In the genomic region with DNA sequence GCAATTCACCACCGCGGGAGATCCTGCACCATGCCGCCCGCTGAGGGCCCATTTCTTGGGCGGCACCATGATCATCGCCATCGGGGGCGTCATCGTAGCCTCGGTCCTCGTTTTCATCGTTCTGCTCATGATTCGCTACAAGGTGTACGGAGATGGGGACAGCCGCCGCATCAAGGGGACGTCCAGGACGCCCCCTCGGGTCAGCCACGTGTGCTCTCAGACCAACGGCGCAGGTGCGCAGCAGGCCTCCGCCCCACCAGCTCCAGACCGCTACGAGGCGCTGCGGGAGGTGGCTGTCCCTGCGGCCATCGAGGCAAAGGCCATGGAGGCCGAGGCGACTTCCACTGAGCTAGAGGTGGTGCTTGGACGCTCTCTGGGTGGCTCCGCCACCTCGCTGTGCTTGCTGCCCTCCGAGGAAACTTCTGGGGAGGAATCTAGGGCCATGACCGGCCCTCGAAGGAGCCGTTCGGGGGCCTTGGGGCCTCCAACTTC, we compare ENCODE assay signal across 10 mouse cellular contexts. TPM values are rescaled to one million over a fixed set of nuclear protein-coding genes. Genes with fewer than 3 reads are reported as not detected.
DNase-seq lines count a peak whose midpoint lies in the region; ATAC-seq and TF ChIP-seq lines count a peak whose summit lies in the region.
"Had no signal": no experiment of that assay in that cellular context is flagged by ENCODE, and none has a peak within 500 bp of the region (broad histone marks: within the 10 kb centered on the region; RNA-seq: fewer than 3 reads in every experiment).

No protein-coding gene starts in this region.

- H3K9ac ChIP-seq in heart, adult 2 months (ENCODE audit: low read depth, low read length): no peak overlapping the region
- H3K9ac ChIP-seq in ES-E14 (ENCODE audit: insufficient read depth, low read depth, low read length, poor library complexity, severe bottlenecking): peak overlapping the region; percentile 49
- peak overlapping the region; percentile 66 for H3K9ac ChIP-seq in hindbrain, embryonic 13.5 days
- H3K9ac ChIP-seq in midbrain, embryonic 12.5 days (replicated peaks): peak overlapping the region; percentile 54

- intact Hi-C loops in heart, adult 2 months (cut with DNase I): no loop called here
- intact Hi-C loops in heart, postnatal 25 days (cut with DNase I): no loop called here

- TF ChIP-seq POLR2A in heart, adult 2 months (IDR thresholded peaks at IDR 0.05; ENCODE audit: insufficient read depth, low read depth, low read length): no peak

- 27% methylated on average over 40 of the region's 40 CpGs for WGBS in heart, adult 2 months
- 18% methylated on average over 40 of the region's 40 CpGs for WGBS in hindbrain, embryonic 13.5 days
- 13% methylated on average over 40 of the region's 40 CpGs for WGBS in midbrain, embryonic 12.5 days

- peaks cover 15% of the 10 kb centered on the region for H3K27me3 ChIP-seq in heart, adult 2 months (ENCODE audit: control insufficient read depth, insufficient read depth, low read length)
- peaks cover 31% of the 10 kb centered on the region for H3K27me3 ChIP-seq in hindbrain, embryonic 13.5 days
- H3K27me3 ChIP-seq in midbrain, embryonic 12.5 days: peaks cover 42% of the 10 kb centered on the region

- H3K79me2 ChIP-seq in heart, adult 2 months (replicated peaks; ENCODE audit: control insufficient read depth, insufficient read depth, low read length): no peaks in the 10 kb centered on the region

- TF ChIP-seq EP300 in heart, adult 2 months (IDR thresholded peaks at IDR 0.05; ENCODE audit: insufficient read depth, low read depth, low read length): no peak

- ATAC-seq in hindbrain, embryonic 13.5 days (ENCODE audit: low FRiP score): no peak
- peak; percentile 16; the same call in 1 of the 2 replicates for ATAC-seq in midbrain, embryonic 12.5 days (ENCODE audit: low FRiP score, low read depth)

- no peak for DNase-seq in heart, adult 2 months
- no peak for DNase-seq in heart, postnatal 25 days (ENCODE audit: low spot score)
- no peak for DNase-seq in ES-E14 (ENCODE audit: low read depth, low spot score)
- no peak for DNase-seq in c-Kit-positive CD71-positive TER-119-positive erythroid progenitor cells, embryonic 14.5 days (ENCODE audit: low spot score)
- DNase-seq in layer of hippocampus, adult 18-20 months (ENCODE audit: low spot score in 2 of 2): no peak
- DNase-seq in urinary bladder, postnatal 10 days (ENCODE audit: low spot score): no peak
- DNase-seq: gastrocnemius, postnatal 36 days had no signal

- peak overlapping the region; percentile 60 for H3K4me2 ChIP-seq in hindbrain, embryonic 13.5 days
- peak overlapping the region; percentile 62 for H3K4me2 ChIP-seq in midbrain, embryonic 12.5 days (replicated peaks)

- no peaks in the 10 kb centered on the region for H3K4me1 ChIP-seq in heart, adult 2 months (ENCODE audit: control insufficient read depth, insufficient read depth, low read length)
- peaks cover 0 to 12% of the 10 kb centered on the region in 2 experiments; a peak in 3 of 4 replicates for H3K4me1 ChIP-seq in ES-E14 (ENCODE audit: control insufficient read depth in 2 of 2, insufficient read depth in 2 of 2, low read length in 2 of 2, poor library complexity in 1 of 2)
- peaks cover 38% of the 10 kb centered on the region for H3K4me1 ChIP-seq in hindbrain, embryonic 13.5 days (replicated peaks)
- H3K4me1 ChIP-seq in midbrain, embryonic 12.5 days: peaks cover 20% of the 10 kb centered on the region

- H3K4me3 ChIP-seq in heart, adult 2 months: peak overlapping the region; percentile 46
- H3K4me3 ChIP-seq in ES-E14 (ENCODE audit: insufficient read depth in 1 of 2, low read depth in 1 of 2, low read length in 2 of 2, poor library complexity in 1 of 2, severe bottlenecking in 1 of 2): peak overlapping the region; percentile 65 to 73
- H3K4me3 ChIP-seq in hindbrain, embryonic 13.5 days: peak overlapping the region; percentile 37
- peak overlapping the region; percentile 44 for H3K4me3 ChIP-seq in midbrain, embryonic 12.5 days

- H3K27ac ChIP-seq in heart, adult 2 months: no peak overlapping the region
- H3K27ac ChIP-seq in ES-E14 (ENCODE audit: insufficient read depth, low read depth, low read length, poor library complexity, severe bottlenecking): no peak overlapping the region
- H3K27ac ChIP-seq in hindbrain, embryonic 13.5 days: no peak overlapping the region
- no peak overlapping the region for H3K27ac ChIP-seq in midbrain, embryonic 12.5 days (replicated peaks)

- no peak for TF ChIP-seq CTCF in heart, adult 2 months (IDR thresholded peaks at IDR 0.05)

- in situ Hi-C loops in ES-E14 (cut with MboI; ENCODE audit: low sequenced_read_pairs in 2 of 2, unreplicated experiment in 2 of 2): no loop called here

- H3K36me3 ChIP-seq in heart, adult 2 months (ENCODE audit: control insufficient read depth, insufficient read depth, low read length): no peaks in the 10 kb centered on the region
- H3K36me3 ChIP-seq in ES-E14 (ENCODE audit: control insufficient read depth, insufficient read depth, low read length, poor library complexity, severe bottlenecking): peaks cover 2% of the 10 kb centered on the region; the same call in 1 of the 2 replicates
- peaks cover 48% of the 10 kb centered on the region for H3K36me3 ChIP-seq in hindbrain, embryonic 13.5 days
- peaks cover 18% of the 10 kb centered on the region for H3K36me3 ChIP-seq in midbrain, embryonic 12.5 days

- H3K9me3 ChIP-seq in ES-E14 (ENCODE audit: control insufficient read depth, insufficient read depth, low read depth, low read length): no peaks in the 10 kb centered on the region
- H3K9me3 ChIP-seq in hindbrain, embryonic 13.5 days: no peaks in the 10 kb centered on the region
- H3K9me3 ChIP-seq in midbrain, embryonic 12.5 days: no peaks in the 10 kb centered on the region

TF ChIP-seq in ES-E14, 5 proteins besides CTCF, POLR2A, EP300 and RAD21:
- TF ChIP-seq CHD2 (IDR thresholded peaks at IDR 0.05; ENCODE audit: low read depth, low read length) (no peak), ZC3H11A (IDR thresholded peaks at IDR 0.05; ENCODE audit: borderline replicate concordance, low read depth, low read length) (no peak), MAFK (IDR thresholded peaks at IDR 0.05; ENCODE audit: insufficient read depth, low read depth, low read length) (no peak), ZNF384 (IDR thresholded peaks at IDR 0.05; ENCODE audit: low read depth, low read length) (no peak), HCFC1 (IDR thresholded peaks at IDR 0.05; ENCODE audit: borderline replicate concordance, insufficient read depth, low read length) (no peak)

RNA-seq across cellular contexts. Expression of a gene that starts 15.0 kb away (rescaled TPM):
- total RNA-seq in heart, adult 2 months (2021): under 1 TPM; 0.68 to 0.73 TPM
- 0.82 and 1.3 TPM in 2 replicates for polyA plus RNA-seq in heart, adult 2 months (2012; rRNA removed)
- total RNA-seq in heart, postnatal 25 days (2021): under 1 TPM; 0.68 to 0.84 TPM
- total RNA-seq in ES-E14 (2012; rRNA removed): 17.1 and 32.6 TPM in 2 replicates
- 11.3 and 11.8 TPM in 2 replicates for polyA plus RNA-seq in hindbrain, embryonic 13.5 days (2015; fragmentation: Nextera tagmentation; extraction: Ambion mirVana)
- polyA plus RNA-seq in midbrain, embryonic 12.5 days (2016; fragmentation: Nextera tagmentation; extraction: Ambion mirVana): 9.2 and 13.9 TPM in 2 replicates
- 10 to 100 TPM; 75.5 to 81.1 TPM for total RNA-seq in layer of hippocampus, adult 18-20 months (2021)

RNA-seq across cellular contexts. Expression of a gene that starts 29.5 kb away (rescaled TPM):
- total RNA-seq in heart, adult 2 months (2021): 1 to 10 TPM; 3.8 to 5.3 TPM
- 6.8 and 7.1 TPM in 2 replicates for polyA plus RNA-seq in heart, adult 2 months (2012; rRNA removed)
- 1 to 10 TPM; 5.0 to 5.6 TPM for total RNA-seq in heart, postnatal 25 days (2021)
- 12.7 and 17.2 TPM in 2 replicates for total RNA-seq in ES-E14 (2012; rRNA removed)
- polyA plus RNA-seq in hindbrain, embryonic 13.5 days (2015; fragmentation: Nextera tagmentation; extraction: Ambion mirVana): 5.2 and 5.3 TPM in 2 replicates
- 6.3 TPM in 2 replicates for polyA plus RNA-seq in midbrain, embryonic 12.5 days (2016; fragmentation: Nextera tagmentation; extraction: Ambion mirVana)
- 1 to 10 TPM; 2.2 to 2.4 TPM for total RNA-seq in layer of hippocampus, adult 18-20 months (2021)

RNA-seq across cellular contexts. Expression of a gene that starts 43.5 kb away (rescaled TPM):
- total RNA-seq in heart, adult 2 months (2021): not detected
- not detected in 2 replicates for polyA plus RNA-seq in heart, adult 2 months (2012; rRNA removed)
- not detected for total RNA-seq in heart, postnatal 25 days (2021)
- not detected in 2 replicates for total RNA-seq in ES-E14 (2012; rRNA removed)
- not detected in 2 replicates for polyA plus RNA-seq in hindbrain, embryonic 13.5 days (2015; fragmentation: Nextera tagmentation; extraction: Ambion mirVana)
- not detected in 2 replicates for polyA plus RNA-seq in midbrain, embryonic 12.5 days (2016; fragmentation: Nextera tagmentation; extraction: Ambion mirVana)
- not detected for total RNA-seq in layer of hippocampus, adult 18-20 months (2021)
- total RNA-seq: adrenal gland, postnatal 25 days; gastrocnemius, postnatal 36 days had no signal

RNA-seq across cellular contexts. Expression of a gene that starts 55.9 kb away (rescaled TPM):
- not detected for total RNA-seq in heart, adult 2 months (2021)
- polyA plus RNA-seq in heart, adult 2 months (2012; rRNA removed): not detected in 2 replicates
- not detected for total RNA-seq in heart, postnatal 25 days (2021)
- total RNA-seq in ES-E14 (2012; rRNA removed): not detected in 2 replicates
- polyA plus RNA-seq in hindbrain, embryonic 13.5 days (2015; fragmentation: Nextera tagmentation; extraction: Ambion mirVana): not detected in 2 replicates
- not detected in 2 replicates for polyA plus RNA-seq in midbrain, embryonic 12.5 days (2016; fragmentation: Nextera tagmentation; extraction: Ambion mirVana)
- not detected for total RNA-seq in layer of hippocampus, adult 18-20 months (2021)
- total RNA-seq: adrenal gland, postnatal 25 days; gastrocnemius, postnatal 36 days had no signal
